Mouse (Mus musculus): ENCODE data around the gene Rhd.

DNA sequence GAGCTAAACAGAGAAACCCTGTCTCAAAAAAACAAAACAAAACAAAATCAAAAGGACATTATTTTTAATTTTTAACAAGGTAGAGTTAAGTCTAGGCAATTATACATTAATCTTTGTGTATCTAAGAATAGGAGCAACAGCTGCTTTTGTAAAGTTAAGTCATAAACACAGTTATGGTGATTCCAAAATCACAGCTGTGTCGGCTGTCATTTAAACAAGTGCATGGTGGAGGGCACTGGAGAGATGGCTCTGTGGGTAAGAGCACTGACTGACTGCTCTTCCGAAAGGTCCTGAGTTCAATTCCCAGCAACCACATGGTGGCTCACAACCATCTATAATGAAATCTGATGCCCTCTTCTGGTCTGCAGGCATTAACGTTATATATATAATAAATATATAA is 32.4 kb upstream of the Rhd start:
- no peak for TF ChIP-seq TAL1 (conservative IDR thresholded peaks at IDR 0.05; ENCODE audit: low read depth, low read length)
- TF ChIP-seq CTCF (IDR thresholded peaks at IDR 0.05; ENCODE audit: low read depth, low read length), result no peak
- TF ChIP-seq GATA1 (IDR thresholded peaks at IDR 0.05; ENCODE audit: borderline replicate concordance, low read length), result no peak

Measured in G1E (cell line).